Mouse (Mus musculus) midbrain, postnatal 0 days (tissue): Measurements from ENCODE around the gene C1galt1c1. TPM values are rescaled to one million over a fixed set of nuclear protein-coding genes. Genes with fewer than 3 reads are reported as not detected.

Experiments used
- ATAC-seq: fragments of 200-750 bp; cut with Nextera tagmentation; 2 replicates; pipeline ENCODE4 v1.8.0; 2017; ENCODE audit warnings: moderate number of reproducible peaks, mild to moderate bottlenecking, moderate TSS enrichment, moderate library complexity; ENCODE audit not compliant: low FRiP score
- DNase-seq: peaks from one replicate; pipeline ENCODE4 v3.0.0-alpha.2; 2015; ENCODE audit warnings: low spot score
- H3K27ac ChIP-seq: fragments of 300-500 bp; sonication (generic); 2 replicates; pipeline ENCODE4 v1.5.1; 2014; ENCODE audit warnings: low read depth, mild to moderate bottlenecking, low read length, mixed read lengths
- H3K27me3 ChIP-seq: fragments of 300-500 bp; sonication (generic); 2 replicates; pipeline ENCODE4 v1.6.1; 2014; ENCODE audit warnings: low read length, control low read depth, mixed read lengths; ENCODE audit not compliant: insufficient read depth
- H3K36me3 ChIP-seq: fragments of 300-500 bp; sonication (generic); 2 replicates; pipeline ENCODE4 v1.6.1; 2014; ENCODE audit warnings: low read length, control low read depth, mixed read lengths; ENCODE audit not compliant: insufficient read depth
- H3K4me1 ChIP-seq: fragments of 300-500 bp; sonication (generic); 2 replicates; pipeline ENCODE4 v1.6.1; 2014; ENCODE audit warnings: mild to moderate bottlenecking, control low read depth, antibody characterized with exemption, low read length, mixed read lengths; ENCODE audit not compliant: insufficient read depth
- H3K4me2 ChIP-seq: fragments of 300-500 bp; sonication (generic); 2 replicates; pipeline ENCODE4 v1.6.1; 2014; ENCODE audit warnings: low read depth, mild to moderate bottlenecking, low read length, mixed read lengths; ENCODE audit not compliant: poor library complexity, severe bottlenecking
- H3K4me3 ChIP-seq: fragments of 300-500 bp; sonication (generic); 2 replicates; pipeline ENCODE4 v1.5.1; 2014; ENCODE audit warnings: low read depth, mild to moderate bottlenecking, low read length, moderate library complexity
- H3K9ac ChIP-seq: fragments of 300-500 bp; sonication (generic); replicated peaks from 2 replicates; pipeline ENCODE4 v1.6.1; 2014; ENCODE audit warnings: mild to moderate bottlenecking, low read length, moderate library complexity, mixed read lengths; ENCODE audit not compliant: poor library complexity, severe bottlenecking
- H3K9me3 ChIP-seq: fragments of 300-500 bp; sonication (generic); 2 replicates; pipeline ENCODE4 v1.6.1; 2016; ENCODE audit warnings: low read length, control low read depth
- CTCF ChIP-seq: IDR thresholded peaks from 2 replicates; pipeline ENCODE4 v1.5.1; 2016; ENCODE audit warnings: antibody characterized with exemption, mild to moderate bottlenecking
- WGBS: fragments of 180-500 bp; shearing (Covaris S2); extraction: QIAGEN DNeasy Blood & Tissue Kit; methylation state at CpG from one replicate; pipeline ENCODE4 v1.1.7; 2014; 5-methylcytosine and 5-hydroxymethylcytosine counted together
- polyA plus RNA-seq: library from polyadenylated mRNA; unstranded; fragments of >200 nt; fragmentation: Nextera tagmentation; extraction: Ambion mirVana; gene quantifications from 2 replicates; pipeline ENCODE4 v1.2.1, GENCODE M21; 2015
- total RNA-seq: library from RNA; depleted of rRNA; stranded (reverse); fragments of >200 nt; gene quantifications from 2 replicates; pipeline ENCODE4 v1.2.3, GENCODE M21; 2014; rRNA removed

The C1galt1c1 gene
- total RNA-seq (12.9 and 15.2 TPM in 2 replicates), polyA plus RNA-seq (21.7 and 22.2 TPM in 2 replicates)

DNA sequence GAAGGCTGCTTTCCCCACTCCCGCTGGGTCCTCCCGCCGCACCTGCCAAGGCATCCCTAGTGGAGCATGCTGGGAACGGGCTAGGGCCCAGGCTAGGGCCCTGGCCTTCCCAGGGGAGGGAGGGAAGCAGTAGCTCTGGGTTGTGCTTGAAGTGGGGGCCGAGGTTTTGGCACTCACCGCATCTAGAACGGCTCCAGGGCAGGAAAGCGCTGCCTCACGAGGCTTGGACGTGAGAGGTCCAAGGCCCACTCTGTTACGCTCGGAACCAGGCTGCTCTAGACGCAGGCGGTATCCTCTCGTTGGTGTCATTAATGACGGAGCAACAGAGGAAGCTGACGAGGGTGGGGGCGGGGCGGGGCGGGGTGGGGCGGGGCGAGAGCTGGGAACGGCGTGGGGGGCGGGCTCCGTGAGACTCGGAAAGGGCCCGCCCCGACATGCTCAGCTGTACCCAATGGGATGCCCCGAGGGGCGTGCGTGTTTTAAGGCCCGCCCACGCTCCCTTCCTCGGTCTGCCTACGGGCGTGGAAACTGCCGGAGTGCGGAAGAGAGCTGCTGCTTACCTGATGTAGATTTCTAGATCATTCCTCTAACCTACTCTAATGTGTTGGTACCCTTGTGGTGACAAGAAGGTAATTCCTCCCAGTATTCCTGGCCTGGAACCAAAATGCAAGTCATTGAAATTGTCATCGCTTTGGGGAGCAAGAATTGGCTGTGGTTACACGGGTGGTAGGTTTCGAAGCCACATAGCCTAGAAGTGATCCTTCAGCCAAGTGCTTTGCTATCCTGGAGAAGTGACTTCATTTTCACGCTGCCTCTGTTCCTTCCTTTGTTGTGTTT lies at the start of gene C1galt1c1:
Gene C1galt1c1, minus strand, starts transcription at position 287 of the 837 bp plus-strand sequence.
- Histone ChIP-seq H3K4me2 (peak within 1 kb of the TSS; percentile 44), H3K4me1 (0 out of 2 replicates have a peak, but pooled peaks cover 3% of the 10 kb centered on the region), H3K27ac (peak within 1 kb of the TSS; percentile 84), H3K9me3 (no peaks in the 10 kb centered on the region), H3K36me3 (no peaks in the 10 kb centered on the region), H3K4me3 (peak within 1 kb of the TSS; percentile 46), H3K9ac (peak within 1 kb of the TSS; percentile 69), H3K27me3 (no peaks in the 10 kb centered on the region)
- DNase-seq, result peak; percentile 94
- peak; percentile 99 for ATAC-seq
- WGBS, result 29% methylated on average over 30 of the region's 43 CpGs
- TF ChIP-seq CTCF, result peak; percentile 42

DNA sequence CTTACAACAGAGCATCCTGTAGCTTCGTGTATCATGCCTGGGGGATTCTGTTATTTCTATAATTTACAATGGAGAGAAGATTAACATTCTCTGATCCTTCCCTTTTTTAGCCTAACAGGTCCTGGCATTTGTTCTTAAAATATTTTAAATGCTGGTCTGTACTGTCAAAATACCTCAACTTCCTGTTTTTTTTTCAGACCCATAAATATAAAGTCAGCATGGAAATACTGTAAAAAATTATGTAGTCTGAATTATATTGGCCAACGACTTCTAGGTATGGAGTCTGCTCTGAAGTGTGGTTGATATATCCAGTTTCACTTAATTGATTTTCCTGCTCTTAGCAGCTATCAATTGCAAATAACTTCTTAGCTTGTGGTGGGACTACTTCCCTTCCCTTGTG lies 47.1 kb upstream of the C1galt1c1 start:
- no peaks in the 10 kb centered on the region for H3K27me3 ChIP-seq
- no peaks in the 10 kb centered on the region for H3K36me3 ChIP-seq
- H3K9me3 ChIP-seq, result no peaks in the 10 kb centered on the region
- no peak overlapping the region for H3K27ac ChIP-seq
- no peak for TF ChIP-seq CTCF
- no peak overlapping the region for H3K4me3 ChIP-seq
- WGBS, result 61% methylated on average over 2 of the region's 2 CpGs
- no peak overlapping the region for H3K9ac ChIP-seq
- no peaks in the 10 kb centered on the region for H3K4me1 ChIP-seq
- no peak overlapping the region for H3K4me2 ChIP-seq
- ATAC-seq (no peak), DNase-seq (no peak)

DNA sequence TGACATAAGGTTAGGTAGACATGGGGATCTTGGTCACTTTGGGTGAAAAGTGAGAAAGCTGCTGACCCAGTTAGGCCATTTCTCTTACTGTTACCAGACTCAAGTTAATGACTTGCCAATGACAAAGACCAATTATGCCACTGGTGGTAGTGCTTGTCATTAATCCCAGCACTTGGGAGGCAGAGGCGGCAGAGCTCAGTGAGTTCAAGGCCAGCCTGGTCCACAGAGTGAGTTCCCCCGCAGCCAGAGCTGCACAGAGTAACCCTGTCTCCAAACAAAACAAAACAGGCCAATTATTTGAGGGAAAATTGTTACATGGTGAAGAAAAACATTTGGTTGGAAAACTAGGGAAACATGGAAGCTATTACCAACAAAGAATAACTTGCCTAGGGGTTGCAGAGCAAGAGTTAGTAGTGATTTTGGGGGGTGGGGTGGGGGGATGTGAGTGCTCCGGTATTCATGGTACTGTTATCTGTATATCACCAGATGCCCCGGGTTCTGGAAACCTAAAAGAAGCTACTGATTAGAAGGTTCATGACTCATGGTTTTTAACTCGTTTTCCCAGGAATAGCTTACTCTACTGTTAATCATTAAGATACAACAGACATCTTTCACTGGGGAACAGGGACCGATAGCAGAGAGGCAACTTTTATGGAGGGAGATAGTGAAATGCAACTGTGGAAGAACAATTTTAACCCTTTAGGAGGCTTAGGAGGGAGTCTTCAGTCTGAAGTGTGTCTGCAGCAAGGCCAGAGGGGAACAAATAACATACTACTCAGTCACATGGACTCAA lies 34.4 kb upstream of the C1galt1c1 start:
- no peak overlapping the region for H3K27ac ChIP-seq
- H3K4me1 ChIP-seq, result no peaks in the 10 kb centered on the region
- TF ChIP-seq CTCF, result no peak
- DNase-seq (no peak), ATAC-seq (no peak)
- H3K4me3 ChIP-seq, result no peak overlapping the region
- 83% methylated on average over 6 of the region's 6 CpGs for WGBS
- H3K9ac ChIP-seq, result no peak overlapping the region
- H3K9me3 ChIP-seq, result no peaks in the 10 kb centered on the region
- no peaks in the 10 kb centered on the region for H3K36me3 ChIP-seq
- H3K4me2 ChIP-seq, result no peak overlapping the region
- H3K27me3 ChIP-seq, result no peaks in the 10 kb centered on the region

DNA sequence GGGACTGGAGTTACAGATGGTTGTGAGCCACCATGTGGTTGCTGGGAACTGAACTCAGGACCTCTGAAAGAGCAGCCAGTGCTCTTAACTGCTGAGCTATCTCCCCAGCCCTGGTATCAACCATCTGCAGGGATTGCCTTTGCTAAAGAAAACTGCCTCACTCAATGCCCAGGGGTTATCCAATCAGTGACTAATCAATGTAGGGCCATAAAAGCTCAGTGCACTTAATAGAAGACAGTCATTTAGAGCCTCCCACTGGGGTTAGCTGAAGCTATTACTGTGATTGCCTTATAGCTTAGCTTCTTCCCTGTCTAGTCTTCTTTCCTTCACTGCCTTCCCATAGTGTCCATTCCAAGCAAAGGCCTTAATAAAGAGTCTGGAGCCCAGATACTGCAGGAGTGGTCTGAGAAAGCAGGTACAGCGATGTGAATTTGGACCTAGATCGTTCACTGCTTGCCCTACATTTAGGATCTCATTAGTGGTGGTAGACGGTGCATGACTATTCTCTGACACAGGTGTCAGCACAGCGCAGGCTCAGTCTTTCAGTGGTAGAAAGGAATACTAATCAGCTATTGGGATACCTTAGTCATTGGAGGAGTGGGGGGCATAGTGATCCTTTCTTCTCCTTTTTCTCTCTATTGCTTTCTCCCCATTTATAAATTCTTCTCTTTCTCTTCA lies 21.5 kb upstream of the C1galt1c1 start:
- 70% methylated on average over 4 of the region's 4 CpGs for WGBS
- Histone ChIP-seq H3K4me1 (no peaks in the 10 kb centered on the region), H3K9ac (no peak overlapping the region), H3K27ac (no peak overlapping the region), H3K4me3 (no peak overlapping the region), H3K36me3 (no peaks in the 10 kb centered on the region), H3K27me3 (no peaks in the 10 kb centered on the region), H3K4me2 (no peak overlapping the region), H3K9me3 (no peaks in the 10 kb centered on the region)
- DNase-seq, result peak; percentile 15
- TF ChIP-seq CTCF, result no peak
- ATAC-seq, result no peak

DNA sequence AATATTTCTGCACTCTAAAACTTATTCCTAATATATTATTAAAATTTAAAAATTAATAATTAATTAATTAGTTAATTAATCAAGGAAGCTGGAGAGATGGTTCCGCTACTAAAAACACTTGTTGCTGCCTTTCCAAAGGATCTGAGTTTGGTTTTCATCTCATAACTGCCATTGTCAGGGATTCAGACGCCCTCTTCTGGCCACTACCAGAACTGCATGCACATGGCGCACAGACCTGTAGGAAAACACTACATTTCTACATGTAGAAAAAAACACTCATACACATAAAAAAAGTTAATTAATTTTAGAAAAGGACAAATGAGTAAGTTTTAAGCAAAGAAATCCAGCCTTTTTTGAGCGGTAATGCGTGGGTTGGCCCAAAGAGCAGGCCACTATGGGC lies 19.8 kb upstream of the C1galt1c1 start:
- Histone ChIP-seq H3K4me2 (no peak overlapping the region), H3K9me3 (no peaks in the 10 kb centered on the region), H3K4me3 (no peak overlapping the region), H3K36me3 (no peaks in the 10 kb centered on the region), H3K4me1 (no peaks in the 10 kb centered on the region), H3K9ac (no peak overlapping the region), H3K27me3 (no peaks in the 10 kb centered on the region), H3K27ac (no peak overlapping the region)
- ATAC-seq (no peak), DNase-seq (no peak)
- peak; percentile 45 for TF ChIP-seq CTCF
- WGBS, result 85% methylated on average over 5 of the region's 5 CpGs
